Comparison of ENCODE assay signal across 8 mouse cellular contexts in the genomic region with DNA sequence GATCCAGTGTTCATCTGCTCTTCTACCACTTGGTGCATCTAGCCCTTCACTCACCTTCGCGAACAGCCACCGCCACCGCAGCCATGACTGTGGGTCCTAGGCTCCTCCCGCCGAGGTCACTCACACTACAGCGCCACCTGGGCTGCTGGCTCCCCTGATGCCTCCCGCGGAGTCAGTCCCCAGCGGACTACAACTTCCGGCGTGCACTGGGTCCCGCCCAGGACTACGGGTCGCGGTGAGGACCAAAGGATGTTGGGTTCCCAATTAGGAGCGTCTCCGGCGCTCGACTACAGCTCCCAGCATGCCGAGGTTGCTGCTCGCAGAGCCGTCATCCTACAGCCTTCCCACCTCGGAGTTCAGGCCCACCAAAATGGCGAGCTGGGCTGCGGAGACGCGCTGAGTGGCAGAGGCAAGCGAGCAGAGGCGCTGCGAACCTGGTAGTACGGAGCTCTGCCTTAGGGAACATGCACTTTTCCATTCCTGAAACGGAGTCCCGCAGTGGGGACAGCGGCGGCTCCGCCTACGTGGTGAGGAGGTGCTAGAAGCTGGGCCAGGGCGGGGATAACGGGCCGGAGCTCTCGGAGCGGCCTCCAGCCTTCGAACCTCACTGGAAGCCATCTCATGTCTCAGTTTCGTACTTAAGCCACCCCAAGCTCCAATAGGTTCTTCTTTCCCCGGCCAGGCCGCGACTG. TPM values are rescaled to one million over a fixed set of nuclear protein-coding genes. Genes with fewer than 3 reads are reported as not detected.
A peak's percentile ranks its signal among the peaks of the same experiment; 100 is the strongest.
DNase-seq lines count a peak whose midpoint lies in the region; ATAC-seq lines count a peak whose summit lies in the region.

A gene (plus strand): TSS at position 289 of the 692 bp plus-strand sequence.
A gene (minus strand): TSS at position 492 of the 692 bp plus-strand sequence.

- H3K4me2 ChIP-seq in heart, embryonic 13.5 days = peak within 1 kb of the TSS; percentile 80
- H3K4me2 ChIP-seq in liver, embryonic 12.5 days = peak within 1 kb of the TSS; percentile 87
- H3K4me2 ChIP-seq in stomach, embryonic 15.5 days = peak within 1 kb of the TSS; percentile 82

- H3K4me1 ChIP-seq in brown adipose tissue, adult 24 weeks (ENCODE audit: control insufficient read depth, insufficient read depth, insufficient read length, low read length) = peaks cover 3% of the 10 kb centered on the region; the same call in 1 of the 2 replicates
- peaks cover 23% of the 10 kb centered on the region for H3K4me1 ChIP-seq in heart, embryonic 13.5 days
- peaks cover 31% of the 10 kb centered on the region for H3K4me1 ChIP-seq in liver, embryonic 12.5 days
- peaks cover 18% of the 10 kb centered on the region; the same call in 1 of the 2 replicates for H3K4me1 ChIP-seq in stomach, embryonic 15.5 days

- H3K9ac ChIP-seq in heart, embryonic 13.5 days = peak within 1 kb of the TSS; percentile 94
- H3K9ac ChIP-seq in liver, embryonic 12.5 days = peak within 1 kb of the TSS; percentile 89
- peak within 1 kb of the TSS; percentile 98 for H3K9ac ChIP-seq in stomach, embryonic 15.5 days

- H3K27me3 ChIP-seq in heart, embryonic 13.5 days (replicated peaks) = no peaks in the 10 kb centered on the region
- no peaks in the 10 kb centered on the region for H3K27me3 ChIP-seq in liver, embryonic 12.5 days (replicated peaks)
- H3K27me3 ChIP-seq in stomach, embryonic 15.5 days (replicated peaks) = no peaks in the 10 kb centered on the region

- DNase-seq in CD4-positive, CD25-positive, alpha-beta regulatory T cell, adult 2 months (ENCODE audit: low read depth, low spot score) = peak; percentile 99
- peak; percentile 78 for DNase-seq in fat pad, adult 2 months (ENCODE audit: extremely low read depth, low read depth, low spot score)
- DNase-seq in kidney, postnatal 10 days = peak; percentile 99
- DNase-seq in natural killer cell, adult 2 months (ENCODE audit: low spot score in 2 of 2) = peak; percentile 98 to 99

- H3K27ac ChIP-seq in brown adipose tissue, adult 24 weeks (replicated peaks; ENCODE audit: low read depth, low read length) = peak within 1 kb of the TSS; percentile 85
- peak within 1 kb of the TSS; percentile 83 for H3K27ac ChIP-seq in heart, embryonic 13.5 days (replicated peaks)
- H3K27ac ChIP-seq in liver, embryonic 12.5 days = peak within 1 kb of the TSS; percentile 89
- H3K27ac ChIP-seq in stomach, embryonic 15.5 days = peak within 1 kb of the TSS; percentile 92

- peak; percentile 94 for ATAC-seq in heart, embryonic 13.5 days (ENCODE audit: extremely low read depth, insufficient number of reproducible peaks, low FRiP score, low TSS enrichment)
- peak; percentile 97 for ATAC-seq in liver, embryonic 12.5 days
- ATAC-seq in stomach, embryonic 15.5 days (ENCODE audit: insufficient read depth, low FRiP score, low read depth) = peak; percentile 97

- H3K4me3 ChIP-seq in brown adipose tissue, adult 24 weeks (ENCODE audit: insufficient read depth, low read depth, low read length) = peak within 1 kb of the TSS; percentile 92
- H3K4me3 ChIP-seq in heart, embryonic 13.5 days = peak within 1 kb of the TSS; percentile 75
- peak within 1 kb of the TSS; percentile 71 for H3K4me3 ChIP-seq in liver, embryonic 12.5 days
- H3K4me3 ChIP-seq in stomach, embryonic 15.5 days (replicated peaks) = peak within 1 kb of the TSS; percentile 91

- H3K9me3 ChIP-seq in heart, embryonic 13.5 days = no peaks in the 10 kb centered on the region
- no peaks in the 10 kb centered on the region for H3K9me3 ChIP-seq in liver, embryonic 12.5 days (replicated peaks)
- H3K9me3 ChIP-seq in stomach, embryonic 15.5 days = no peaks in the 10 kb centered on the region

- H3K36me3 ChIP-seq in heart, embryonic 13.5 days = peaks cover 74% of the 10 kb centered on the region
- peaks cover 72% of the 10 kb centered on the region for H3K36me3 ChIP-seq in liver, embryonic 12.5 days
- peaks cover 56% of the 10 kb centered on the region for H3K36me3 ChIP-seq in stomach, embryonic 15.5 days

- under 1% methylated on average over 48 of the region's 48 CpGs for WGBS in heart, embryonic 13.5 days
- WGBS in liver, embryonic 12.5 days (ENCODE audit: insufficient replicate concordance) = under 1% methylated on average over 48 of the region's 48 CpGs
- WGBS in stomach, embryonic 15.5 days = under 1% methylated on average over 48 of the region's 48 CpGs

RNA-seq across cellular contexts. Expression of the first gene that starts in this region (rescaled TPM):
- 56.4 and 64.8 TPM in 2 replicates for polyA plus RNA-seq in brown adipose tissue, adult 24 weeks (2012; ENCODE audit: insufficient read depth, insufficient read length, missing spikeins)
- 112 and 116 TPM in 2 replicates for polyA plus RNA-seq in heart, embryonic 13.5 days (2015; fragmentation: Nextera tagmentation; extraction: Ambion mirVana)
- 58.2 and 62.3 TPM in 2 replicates for polyA plus RNA-seq in liver, embryonic 12.5 days (2016; fragmentation: Nextera tagmentation; extraction: Ambion mirVana)
- polyA plus RNA-seq in stomach, embryonic 15.5 days (2015; fragmentation: Nextera tagmentation; extraction: Ambion mirVana) = 115 and 132 TPM in 2 replicates

RNA-seq across cellular contexts. Expression of the second gene that starts in this region (rescaled TPM):
- 33.3 and 43.4 TPM in 2 replicates for polyA plus RNA-seq in brown adipose tissue, adult 24 weeks (2012; ENCODE audit: insufficient read depth, insufficient read length, missing spikeins)
- polyA plus RNA-seq in heart, embryonic 13.5 days (2015; fragmentation: Nextera tagmentation; extraction: Ambion mirVana) = 52.3 and 55.9 TPM in 2 replicates
- polyA plus RNA-seq in liver, embryonic 12.5 days (2016; fragmentation: Nextera tagmentation; extraction: Ambion mirVana) = 67.2 and 73.1 TPM in 2 replicates
- 60.3 and 68.3 TPM in 2 replicates for polyA plus RNA-seq in stomach, embryonic 15.5 days (2015; fragmentation: Nextera tagmentation; extraction: Ambion mirVana)

Comparison
In these comparisons a context has a peak if more than half of its experiments do, and no peak if none do; other contexts are left out.
1. Peak in every context shown above with its lines: DNase-seq, ATAC-seq, H3K4me3 ChIP-seq and H3K27ac ChIP-seq.